Mouse (Mus musculus) cerebellum, adult 2 months (tissue): Measurements from ENCODE around the gene Pcbp4. TPM values are rescaled to one million over a fixed set of nuclear protein-coding genes. Genes with fewer than 3 reads are reported as not detected.

Source experiments
- DNase-seq, 2 experiments: peaks; one replicate each; pipeline ENCODE4 v3.0.0; 2021
- H3K27ac ChIP-seq: fragments of 200-500 bp; 2 replicates; pipeline ENCODE4 v1.5.1; 2012; ENCODE audit warnings: low read length, control low read depth, inconsistent platforms; ENCODE audit not compliant: insufficient read depth
- H3K27me3 ChIP-seq: fragments of 200-500 bp; 2 replicates; pipeline ENCODE4 v1.6.1; 2012; ENCODE audit warnings: inconsistent platforms, mild to moderate bottlenecking, low read length, moderate library complexity; ENCODE audit not compliant: control insufficient read depth, insufficient read depth
- H3K4me1 ChIP-seq: fragments of 200-500 bp; 2 replicates; pipeline ENCODE4 v1.6.1; 2011; ENCODE audit warnings: low read length; ENCODE audit not compliant: control insufficient read depth, insufficient read depth
- H3K4me3 ChIP-seq: fragments of 200-500 bp; replicated peaks from 2 replicates; pipeline ENCODE3; 2011; ENCODE audit warnings: mild to moderate bottlenecking, low read depth, low read length, control low read depth; ENCODE audit not compliant: insufficient read depth
- CTCF ChIP-seq: fragments of 200-500 bp; IDR thresholded peaks from 2 replicates; pipeline ENCODE4 v1.5.1; 2011; ENCODE audit warnings: low read depth, mild to moderate bottlenecking, control low read depth, low read length, moderate library complexity, borderline replicate concordance; ENCODE audit not compliant: insufficient read depth
- POLR2A ChIP-seq: fragments of 200-500 bp; IDR thresholded peaks from 2 replicates; pipeline ENCODE4 v1.6.1; 2011; ENCODE audit warnings: low read length, control low read depth, borderline replicate concordance; ENCODE audit not compliant: insufficient read depth
- WGBS: fragments of 180-500 bp; shearing (Covaris S2); methylation state at CpG from one replicate; pipeline ENCODE4 v1.1.7; 2018; 5-methylcytosine and 5-hydroxymethylcytosine counted together
- polyA plus RNA-seq: library from polyadenylated mRNA; depleted of rRNA; stranded (reverse); fragments of >200 nt; gene quantifications from 2 replicates; pipeline ENCODE4 v1.2.3, GENCODE M21; 2012

Pcbp4 gene
- polyA plus RNA-seq, 1 experiment = 515 TPM

DNA sequence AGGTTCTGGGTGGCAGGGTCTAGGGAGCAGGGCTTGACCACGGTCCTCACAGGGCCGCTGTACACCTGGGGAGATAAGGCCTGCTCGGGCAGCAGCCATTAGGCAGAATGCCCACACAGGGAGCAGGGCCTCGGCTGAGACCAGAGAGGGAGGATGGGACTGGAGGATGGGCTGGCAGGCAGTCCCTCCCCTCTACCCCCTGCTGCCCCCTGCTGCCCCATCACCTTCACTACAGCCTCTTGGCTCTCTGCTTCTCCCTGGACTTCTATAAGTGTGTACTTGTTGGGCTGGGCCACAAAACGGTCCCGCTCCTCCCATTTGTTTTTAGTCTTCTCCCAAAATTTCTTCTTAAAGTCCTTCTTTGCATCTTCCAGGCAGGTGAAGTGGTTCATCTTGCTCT lies 21.4 kb downstream of the Pcbp4 start:
- DNase-seq = peak; percentile 79 to 81
- no peaks in the 10 kb centered on the region for H3K27me3 ChIP-seq
- no peak overlapping the region for H3K4me3 ChIP-seq
- H3K27ac ChIP-seq = no peak overlapping the region
- 13% methylated on average over 6 of the region's 6 CpGs for WGBS
- peaks cover 18% of the 10 kb centered on the region for H3K4me1 ChIP-seq
- TF ChIP-seq CTCF (peak; percentile 68), POLR2A (0 out of 2 replicates have a peak, but pooled peaks have one; percentile 24)

DNA sequence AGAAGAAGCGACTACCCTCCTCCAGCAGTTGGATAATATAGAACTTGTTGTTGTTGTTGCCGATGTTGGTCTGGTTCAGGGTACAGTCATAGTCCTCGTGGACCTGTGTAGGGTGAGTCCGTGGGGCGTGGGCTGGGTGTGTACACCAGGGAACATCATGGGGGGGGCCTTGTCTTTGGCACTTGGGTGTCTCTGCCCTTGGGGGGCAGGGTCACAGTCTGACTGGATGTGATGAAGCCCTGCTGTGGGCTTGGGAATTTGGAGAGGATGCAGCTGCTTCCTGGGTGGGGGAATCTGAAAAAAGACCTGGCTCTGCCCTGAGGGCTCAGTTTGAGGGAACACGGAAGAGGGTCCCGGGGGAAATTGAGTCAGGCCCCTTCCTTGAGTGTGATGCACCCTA lies 22.0 kb downstream of the Pcbp4 start:
- Histone ChIP-seq H3K27ac (no peak overlapping the region), H3K27me3 (no peaks in the 10 kb centered on the region), H3K4me3 (no peak overlapping the region), H3K4me1 (peaks cover 23% of the 10 kb centered on the region)
- TF ChIP-seq CTCF (no peak), POLR2A (no peak)
- DNase-seq = peak in 1 of 2 experiments; percentile 27
- WGBS = 70% methylated on average over 7 of the region's 7 CpGs

DNA sequence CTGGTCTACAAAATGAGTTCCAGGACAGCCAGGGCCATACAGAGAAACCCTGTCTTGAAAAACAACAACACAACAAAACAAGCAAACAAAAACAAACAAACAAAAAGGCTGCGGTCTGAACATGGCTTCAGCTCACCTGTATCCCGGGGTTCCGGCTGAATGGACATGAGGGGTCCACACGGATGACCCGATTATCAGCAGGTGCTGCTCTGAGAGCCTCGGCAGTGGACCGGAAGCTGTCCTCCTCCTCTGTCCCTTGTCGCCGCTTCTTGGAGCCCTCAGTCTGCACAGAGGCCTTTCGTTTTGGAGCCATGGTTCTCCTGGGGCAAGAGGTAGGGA lies 22.5 kb downstream of the Pcbp4 start, which contains the start of gene Rrp9:
TSS of gene Rrp9 (plus strand) at position 301 of the 339 bp plus-strand sequence.
- DNase-seq = peak in 1 of 2 experiments; percentile 21
- Histone ChIP-seq H3K27ac (peak within 1 kb of the TSS; percentile 41), H3K4me3 (peak within 1 kb of the TSS; percentile 43), H3K27me3 (no peaks in the 10 kb centered on the region), H3K4me1 (peaks cover 23% of the 10 kb centered on the region)
- TF ChIP-seq POLR2A = no peak
- TF ChIP-seq CTCF = no peak
- 82% methylated on average over 10 of the region's 10 CpGs for WGBS

DNA sequence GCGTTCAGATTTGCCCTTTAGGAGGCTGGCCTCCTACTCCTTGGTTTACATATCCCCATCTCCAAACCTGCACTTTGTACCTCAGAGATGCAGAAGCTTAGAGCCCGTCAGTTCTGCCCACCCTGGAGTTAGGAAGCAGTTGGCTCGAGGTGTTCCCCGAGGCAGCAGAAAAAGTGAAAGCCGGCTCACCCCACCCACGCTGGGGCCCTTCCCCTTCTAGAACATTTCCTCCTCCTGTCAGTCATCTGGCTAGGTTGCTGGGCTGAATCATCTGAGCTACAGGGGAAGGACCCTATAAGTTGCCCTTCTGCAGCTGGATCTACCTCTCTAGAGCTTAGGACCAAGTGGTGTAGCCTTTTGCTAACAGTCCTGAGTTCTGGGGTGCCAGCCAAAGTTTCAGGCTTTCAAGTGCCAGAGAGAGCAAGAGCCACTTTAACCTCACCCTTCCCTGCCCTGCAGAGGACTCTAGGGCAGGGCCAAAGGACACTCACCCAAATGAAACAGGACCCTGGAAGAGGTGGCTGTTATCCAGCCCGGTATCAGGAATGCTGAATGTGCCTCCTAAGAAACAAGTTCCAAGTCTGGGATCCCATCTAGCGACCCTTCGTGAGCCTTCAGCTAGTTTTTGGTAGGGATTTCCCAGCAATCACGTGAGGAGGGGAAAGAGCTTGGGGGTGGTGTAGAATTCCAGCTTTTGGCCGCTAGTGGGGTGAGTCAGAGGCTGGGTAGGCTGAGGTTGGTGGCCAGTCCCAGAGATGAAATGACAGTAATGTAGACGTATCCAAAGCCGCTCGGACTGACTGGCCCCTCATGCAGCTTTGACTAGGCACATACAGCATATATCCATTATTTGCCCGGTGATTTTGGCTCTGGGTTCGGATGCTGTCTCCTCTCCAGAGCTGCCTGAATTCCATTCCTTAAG lies 23.2 kb downstream of the Pcbp4 start:
- Histone ChIP-seq H3K4me1 (peaks cover 23% of the 10 kb centered on the region), H3K27ac (peak overlapping the region; percentile 41), H3K27me3 (no peaks in the 10 kb centered on the region), H3K4me3 (peak overlapping the region; percentile 43)
- WGBS = 27% methylated on average over 16 of the region's 16 CpGs
- DNase-seq = no peak
- TF ChIP-seq POLR2A = no peak
- TF ChIP-seq CTCF = no peak

DNA sequence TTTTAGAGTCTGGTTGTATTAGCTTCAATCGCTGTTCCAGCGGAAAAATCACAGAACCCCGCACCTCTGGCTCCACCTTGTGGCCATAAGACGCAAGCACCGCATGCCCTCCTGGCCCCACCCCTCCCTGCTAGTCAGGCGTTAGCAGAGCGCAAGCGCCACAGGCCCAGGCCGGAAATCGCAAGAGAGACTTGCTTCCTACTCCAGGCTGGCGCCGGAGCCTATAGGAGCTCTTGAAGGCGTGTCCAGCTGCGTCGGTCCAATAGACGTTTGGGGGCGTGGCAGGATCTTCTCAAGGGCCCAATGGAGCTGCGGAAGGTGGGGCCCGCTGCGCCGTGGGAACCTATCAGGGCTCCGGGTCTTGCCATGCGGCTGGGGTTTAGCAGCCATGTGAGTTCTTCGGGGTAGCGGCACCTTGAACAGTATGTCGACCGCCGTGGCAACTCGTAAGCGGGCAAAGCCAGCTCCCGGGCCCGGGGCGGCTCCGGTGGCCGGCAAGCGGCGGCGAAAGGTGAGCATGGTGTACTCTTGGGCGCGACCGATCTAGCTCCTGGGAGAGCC lies 23.9 kb downstream of the Pcbp4 start, which contains the start of gene Parp3:
TSS of gene Parp3 (minus strand) at position 26 of the 561 bp plus-strand sequence.
- 0 out of 2 replicates have a peak, but pooled peaks have one; percentile 36 for TF ChIP-seq POLR2A
- TF ChIP-seq CTCF = peak; percentile 97
- DNase-seq = peak; percentile 100
- Histone ChIP-seq H3K27ac (peak within 1 kb of the TSS; percentile 41), H3K4me1 (peaks cover 23% of the 10 kb centered on the region), H3K27me3 (no peaks in the 10 kb centered on the region), H3K4me3 (peak within 1 kb of the TSS; percentile 87)
- WGBS = under 1% methylated on average over 41 of the region's 41 CpGs

DNA sequence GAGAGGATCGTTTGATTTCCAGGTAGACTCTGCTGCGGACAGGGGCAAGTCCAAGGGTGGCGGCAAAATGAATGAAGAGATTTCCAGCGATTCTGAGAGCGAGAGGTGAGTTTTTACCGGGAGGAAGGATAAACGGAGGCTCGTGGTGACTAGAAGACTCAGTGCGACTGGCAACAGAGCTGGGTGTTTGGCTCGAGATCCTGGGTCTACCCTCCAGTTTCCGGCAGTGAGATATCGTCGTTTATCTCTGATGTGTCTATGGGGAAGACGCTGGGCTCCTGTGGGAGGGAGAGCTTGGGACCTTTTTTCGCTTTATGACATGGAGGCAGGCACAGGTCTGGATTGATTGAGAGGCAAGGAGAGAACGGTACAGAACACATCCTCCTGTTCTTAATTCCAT lies 24.6 kb downstream of the Pcbp4 start:
- DNase-seq = peak in 1 of 2 experiments; percentile 5
- 3% methylated on average over 16 of the region's 16 CpGs for WGBS
- Histone ChIP-seq H3K4me3 (peak overlapping the region; percentile 87), H3K27me3 (no peaks in the 10 kb centered on the region), H3K4me1 (peaks cover 19% of the 10 kb centered on the region), H3K27ac (no peak overlapping the region)
- TF ChIP-seq CTCF (no peak), POLR2A (no peak)

DNA sequence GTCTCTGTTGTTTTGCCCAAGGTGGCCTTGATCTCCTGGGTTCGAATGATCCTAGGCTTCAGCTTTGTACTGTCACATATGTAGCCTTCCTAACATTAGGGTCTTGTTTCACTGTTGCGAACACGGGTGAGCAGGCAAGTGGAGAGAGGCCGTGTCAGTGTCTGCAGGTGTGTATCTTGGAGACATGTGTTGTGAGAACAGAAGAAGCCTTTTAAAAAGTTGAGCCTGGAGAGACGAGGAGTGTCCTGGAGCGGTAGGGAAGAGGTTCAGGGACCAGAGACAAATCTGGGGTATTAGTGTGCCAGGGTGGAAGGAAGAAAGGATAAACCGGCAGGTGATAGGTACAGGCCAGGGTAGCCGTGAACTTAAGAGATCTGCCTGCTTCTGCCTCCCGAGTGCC lies 25.0 kb downstream of the Pcbp4 start:
- peak; percentile 5 to 6 for DNase-seq
- WGBS = 67% methylated on average over 9 of the region's 9 CpGs
- Histone ChIP-seq H3K27ac (no peak overlapping the region), H3K4me1 (peaks cover 19% of the 10 kb centered on the region), H3K4me3 (peak overlapping the region; percentile 87), H3K27me3 (no peaks in the 10 kb centered on the region)
- TF ChIP-seq CTCF (no peak), POLR2A (no peak)
